Mouse (Mus musculus) midbrain, embryonic 13.5 days (tissue): ENCODE measurements around the gene Slc37a3. TPM values are rescaled to one million over a fixed set of nuclear protein-coding genes. Genes with fewer than 3 reads are reported as not detected.
"Not testable (repeated sequence)": the region's sequence is repeated elsewhere in the genome, so short reads cannot be mapped to it uniquely, and the experiment has no call there.

Experiments
- ATAC-seq: fragments of 200-750 bp; cut with Nextera tagmentation; 2 replicates; pipeline ENCODE4 v1.8.0; 2017; ENCODE audit warnings: mild to moderate bottlenecking, moderate TSS enrichment, moderate library complexity
- H3K27ac ChIP-seq: fragments of 300-500 bp; sonication (generic); 2 replicates; pipeline ENCODE4 v1.5.1; 2015; ENCODE audit warnings: inconsistent platforms, mild to moderate bottlenecking, moderate library complexity
- H3K27me3 ChIP-seq: fragments of 300-500 bp; sonication (generic); 2 replicates; pipeline ENCODE4 v1.6.1; 2015; ENCODE audit warnings: mild to moderate bottlenecking, inconsistent platforms
- H3K36me3 ChIP-seq: fragments of 300-500 bp; sonication (generic); 2 replicates; pipeline ENCODE4 v1.6.1; 2015; ENCODE audit warnings: mild to moderate bottlenecking, inconsistent platforms
- H3K4me1 ChIP-seq: fragments of 300-500 bp; sonication (generic); replicated peaks from 2 replicates; pipeline ENCODE4 v1.6.1; 2015; ENCODE audit warnings: inconsistent platforms
- H3K4me2 ChIP-seq: fragments of 300-500 bp; sonication (generic); replicated peaks from 2 replicates; pipeline ENCODE4 v1.6.1; 2015; ENCODE audit warnings: moderate library complexity, mild to moderate bottlenecking, inconsistent platforms
- H3K4me3 ChIP-seq: fragments of 300-500 bp; sonication (generic); replicated peaks from 2 replicates; pipeline ENCODE4 v1.5.1; 2015; ENCODE audit warnings: mild to moderate bottlenecking, inconsistent platforms
- H3K9ac ChIP-seq: fragments of 300-500 bp; sonication (generic); replicated peaks from 2 replicates; pipeline ENCODE4 v1.6.1; 2015; ENCODE audit warnings: mild to moderate bottlenecking, inconsistent platforms
- H3K9me3 ChIP-seq: fragments of 300-500 bp; sonication (generic); 2 replicates; pipeline ENCODE4 v1.6.1; 2016; ENCODE audit warnings: mild to moderate bottlenecking, inconsistent platforms
- WGBS: fragments of 180-500 bp; shearing (Covaris S2); methylation state at CpG from one replicate; pipeline ENCODE4 v1.1.7; 2015; 5-methylcytosine and 5-hydroxymethylcytosine counted together
- polyA plus RNA-seq: library from polyadenylated mRNA; unstranded; fragments of >200 nt; fragmentation: Nextera tagmentation; extraction: Ambion mirVana; gene quantifications from 2 replicates; pipeline ENCODE4 v1.2.1, GENCODE M21; 2015

Gene Slc37a3
- 59.8 and 60.2 TPM in 2 replicates for polyA plus RNA-seq

- Histone ChIP-seq H3K4me1 (peaks cover 30% of the 10 kb centered on the region), H3K4me2 (peak within 1 kb of the TSS; percentile 72), H3K4me3 (peak within 1 kb of the TSS; percentile 91), H3K27me3 (peaks cover 23% of the 10 kb centered on the region), H3K27ac (peak within 1 kb of the TSS; percentile 54; the same call in 1 of the 2 replicates), H3K9me3 (no peaks in the 10 kb centered on the region), H3K36me3 (peaks cover 9% of the 10 kb centered on the region), H3K9ac (peak within 1 kb of the TSS; percentile 92)
- WGBS: under 1% methylated on average over 43 of the region's 43 CpGs
- peak; percentile 95 for ATAC-seq
Observed at GRCm38 (mm10) chr6:39377311-39377827, at the start of gene Slc37a3. Gene Slc37a3, minus strand, starts transcription at chr6:39377675.

- Histone ChIP-seq H3K36me3 (no peaks in the 10 kb centered on the region), H3K4me3 (no peak overlapping the region), H3K27ac (no peak overlapping the region), H3K4me1 (no peaks in the 10 kb centered on the region), H3K9ac (no peak overlapping the region), H3K27me3 (peaks cover 4% of the 10 kb centered on the region; the same call in 1 of the 2 replicates), H3K4me2 (no peak overlapping the region), H3K9me3 (no peaks in the 10 kb centered on the region)
- ATAC-seq: no peak
- 99% methylated on average over 4 of the region's 4 CpGs for WGBS
Observed at GRCm38 (mm10) chr6:39426725-39427124, 49.2 kb upstream of the Slc37a3 start.

GRCm38 (mm10) chr6:39425181-39425580 lies 47.7 kb upstream of the Slc37a3 start:
- ATAC-seq: no peak
- WGBS: 92% methylated on average over 2 of the region's 2 CpGs
- H3K4me2 ChIP-seq: no peak overlapping the region

GRCm38 (mm10) chr6:39423686-39424085 lies 46.2 kb upstream of the Slc37a3 start:
- Histone ChIP-seq H3K27ac (no peak overlapping the region), H3K36me3 (no peaks in the 10 kb centered on the region), H3K9ac (no peak overlapping the region), H3K9me3 (no peaks in the 10 kb centered on the region), H3K4me1 (0 out of 2 replicates have a peak, but pooled peaks cover 7% of the 10 kb centered on the region), H3K4me3 (no peak overlapping the region), H3K27me3 (peaks cover 4% of the 10 kb centered on the region; the same call in 1 of the 2 replicates), H3K4me2 (no peak overlapping the region)
- ATAC-seq: no peak
- whole genome bisulfite sequencing: 93% methylated on average over 7 of the region's 7 CpGs

More at GRCm38 (mm10) chr6:39425181-39425580, 47.7 kb upstream of the Slc37a3 start:
- Histone ChIP-seq H3K9ac (no peak overlapping the region), H3K27ac (no peak overlapping the region), H3K4me3 (no peak overlapping the region), H3K9me3 (no peaks in the 10 kb centered on the region), H3K36me3 (no peaks in the 10 kb centered on the region), H3K27me3 (peaks cover 4% of the 10 kb centered on the region; the same call in 1 of the 2 replicates), H3K4me1 (0 out of 2 replicates have a peak, but pooled peaks cover 3% of the 10 kb centered on the region)

- H3K4me3 ChIP-seq: no peak overlapping the region
- no peak overlapping the region for H3K9ac ChIP-seq
- H3K4me2 ChIP-seq: no peak overlapping the region
- WGBS: 72% methylated on average over 6 of the region's 6 CpGs
- peaks cover 4% of the 10 kb centered on the region; the same call in 1 of the 2 replicates for H3K27me3 ChIP-seq
- no peaks in the 10 kb centered on the region for H3K36me3 ChIP-seq
- peaks cover 13% of the 10 kb centered on the region for H3K4me1 ChIP-seq
- no peaks in the 10 kb centered on the region for H3K9me3 ChIP-seq
- ATAC-seq: no peak
- no peak overlapping the region for H3K27ac ChIP-seq
Observed at GRCm38 (mm10) chr6:39423130-39423551, 45.7 kb upstream of the Slc37a3 start.

- H3K4me1 ChIP-seq: peaks cover 19% of the 10 kb centered on the region
- WGBS: 55% methylated on average over 4 of the region's 4 CpGs
- no peak for ATAC-seq
- H3K36me3 ChIP-seq: no peaks in the 10 kb centered on the region
- H3K4me3 ChIP-seq: peak overlapping the region; percentile 95
- H3K9ac ChIP-seq: no peak overlapping the region
- peak overlapping the region; percentile 74 for H3K4me2 ChIP-seq
- H3K27ac ChIP-seq: peak overlapping the region; percentile 97
- no peaks in the 10 kb centered on the region for H3K9me3 ChIP-seq
- H3K27me3 ChIP-seq: peaks cover 4% of the 10 kb centered on the region; the same call in 1 of the 2 replicates
Observed at GRCm38 (mm10) chr6:39420867-39421266, 43.4 kb upstream of the Slc37a3 start.

GRCm38 (mm10) chr6:39419851-39420721 lies 42.6 kb upstream of the Slc37a3 start, which contains the start of gene Mkrn1:
Gene Mkrn1, minus strand, starts transcription at chr6:39420462.
- Histone ChIP-seq H3K4me3 (peak within 1 kb of the TSS; percentile 95), H3K9me3 (no peaks in the 10 kb centered on the region), H3K36me3 (no peaks in the 10 kb centered on the region), H3K4me1 (peaks cover 19% of the 10 kb centered on the region), H3K27me3 (peaks cover 4% of the 10 kb centered on the region; the same call in 1 of the 2 replicates), H3K27ac (peak within 1 kb of the TSS; percentile 97), H3K4me2 (peak within 1 kb of the TSS; percentile 74), H3K9ac (peak within 1 kb of the TSS; percentile 96)
- WGBS: under 1% methylated on average over 76 of the region's 82 CpGs
- peak; percentile 98 for ATAC-seq

GRCm38 (mm10) chr6:39419386-39419850 lies 41.9 kb upstream of the Slc37a3 start:
- no peak for ATAC-seq
- WGBS: under 1% methylated on average over 43 of the region's 43 CpGs
- Histone ChIP-seq H3K36me3 (no peaks in the 10 kb centered on the region), H3K27ac (peak overlapping the region; percentile 97), H3K4me3 (peak overlapping the region; percentile 95), H3K9ac (peak overlapping the region; percentile 96), H3K4me1 (peaks cover 20% of the 10 kb centered on the region), H3K4me2 (peak overlapping the region; percentile 74), H3K9me3 (no peaks in the 10 kb centered on the region), H3K27me3 (peaks cover 4% of the 10 kb centered on the region; the same call in 1 of the 2 replicates)

GRCm38 (mm10) chr6:39416654-39417053 lies 39.2 kb upstream of the Slc37a3 start:
- H3K4me3 ChIP-seq, H3K27ac ChIP-seq, H3K27me3 ChIP-seq, H3K9ac ChIP-seq, H3K9me3 ChIP-seq, H3K4me2 ChIP-seq, H3K36me3 ChIP-seq, ATAC-seq: not testable (repeated sequence)
- H3K4me1 ChIP-seq: peaks cover 30% of the 10 kb centered on the region

- H3K9ac ChIP-seq: no peak overlapping the region
- no peaks in the 10 kb centered on the region for H3K27me3 ChIP-seq
- H3K4me2 ChIP-seq: no peak overlapping the region
- no peaks in the 10 kb centered on the region for H3K9me3 ChIP-seq
- no peak overlapping the region for H3K27ac ChIP-seq
- WGBS: 53% methylated on average over 3 of the region's 5 CpGs
- peaks cover 30% of the 10 kb centered on the region for H3K4me1 ChIP-seq
- H3K36me3 ChIP-seq: no peaks in the 10 kb centered on the region
- no peak for ATAC-seq
- H3K4me3 ChIP-seq: no peak overlapping the region
Observed at GRCm38 (mm10) chr6:39415762-39416161, 38.3 kb upstream of the Slc37a3 start.

GRCm38 (mm10) chr6:39414106-39414505 lies 36.6 kb upstream of the Slc37a3 start:
- ATAC-seq: no peak
- Histone ChIP-seq H3K4me1 (peaks cover 27% of the 10 kb centered on the region), H3K27ac (peak overlapping the region; percentile 25; the same call in 1 of the 2 replicates), H3K4me3 (no peak overlapping the region), H3K36me3 (peaks cover 6% of the 10 kb centered on the region), H3K9ac (no peak overlapping the region), H3K9me3 (no peaks in the 10 kb centered on the region), H3K4me2 (no peak overlapping the region), H3K27me3 (no peaks in the 10 kb centered on the region)
- 93% methylated on average over 1 of the region's 1 CpGs for WGBS

- Histone ChIP-seq H3K27ac (no peak overlapping the region), H3K9me3 (no peaks in the 10 kb centered on the region), H3K4me2 (no peak overlapping the region), H3K27me3 (no peaks in the 10 kb centered on the region), H3K4me1 (no peaks in the 10 kb centered on the region), H3K4me3 (no peak overlapping the region), H3K9ac (no peak overlapping the region), H3K36me3 (peaks cover 66% of the 10 kb centered on the region)
- 96% methylated on average over 5 of the region's 5 CpGs for WGBS
- no peak for ATAC-seq
Observed at GRCm38 (mm10) chr6:39406480-39406879, 29.0 kb upstream of the Slc37a3 start.
